8 mouse cellular contexts compared by ENCODE assay signal in the genomic region with DNA sequence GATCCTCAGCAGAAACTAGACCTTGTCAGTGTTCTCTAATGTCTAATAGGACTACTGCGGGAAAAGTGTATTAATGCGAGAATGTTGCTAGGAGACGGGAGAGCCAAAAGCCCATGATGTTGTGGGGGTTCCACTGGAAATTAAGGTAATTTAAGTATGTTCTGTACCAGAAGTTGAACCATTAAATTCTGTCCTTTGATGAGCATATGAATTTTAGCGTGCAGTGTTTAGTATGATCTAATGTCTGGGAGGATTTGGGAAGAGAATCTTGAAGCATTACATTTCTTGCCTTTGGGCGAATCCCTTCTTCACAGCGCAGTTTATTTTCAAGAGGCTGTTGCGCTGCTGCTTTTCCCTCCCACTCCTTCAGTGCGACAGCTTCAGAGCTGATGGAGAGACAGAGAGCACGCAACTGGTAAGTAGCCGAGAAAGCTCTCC.
DNase-seq lines count a peak whose midpoint lies in the region; ATAC-seq lines count a peak whose summit lies in the region.

No protein-coding gene starts in this region.

- no peaks in the 10 kb centered on the region for H3K27me3 ChIP-seq in embryonic facial prominence, embryonic 15.5 days
- H3K27me3 ChIP-seq in midbrain, embryonic 14.5 days (ENCODE audit: control insufficient read depth, insufficient read depth, low read length): no peaks in the 10 kb centered on the region

- WGBS in embryonic facial prominence, embryonic 15.5 days: 20% methylated on average over 10 of the region's 10 CpGs
- 30% methylated on average over 10 of the region's 10 CpGs for WGBS in midbrain, embryonic 14.5 days

- peak overlapping the region; percentile 30 for H3K4me2 ChIP-seq in embryonic facial prominence, embryonic 15.5 days (replicated peaks)
- peak overlapping the region; percentile 46 for H3K4me2 ChIP-seq in midbrain, embryonic 14.5 days (ENCODE audit: low read length)

- no peak for ATAC-seq in embryonic facial prominence, embryonic 15.5 days (ENCODE audit: insufficient number of reproducible peaks, low FRiP score, low TSS enrichment, low read depth)
- ATAC-seq in midbrain, embryonic 14.5 days (ENCODE audit: low FRiP score, low TSS enrichment): peak; percentile 85
- ATAC-seq in megakaryocyte-erythroid progenitor cell, adult 5-6 weeks (replicated peaks; ENCODE audit: low FRiP score, low TSS enrichment, poor library complexity, severe bottlenecking): no peak

- H3K9me3 ChIP-seq in embryonic facial prominence, embryonic 15.5 days (replicated peaks): no peaks in the 10 kb centered on the region
- no peaks in the 10 kb centered on the region for H3K9me3 ChIP-seq in midbrain, embryonic 14.5 days (ENCODE audit: control insufficient read depth, low read length)

- H3K9ac ChIP-seq in embryonic facial prominence, embryonic 15.5 days: no peak overlapping the region
- no peak overlapping the region for H3K9ac ChIP-seq in midbrain, embryonic 14.5 days (replicated peaks; ENCODE audit: low read length)

- H3K27ac ChIP-seq in embryonic facial prominence, embryonic 15.5 days (replicated peaks): no peak overlapping the region
- peak overlapping the region; percentile 9; the same call in 1 of the 2 replicates for H3K27ac ChIP-seq in midbrain, embryonic 14.5 days (replicated peaks; ENCODE audit: low read depth, low read length)

- H3K4me3 ChIP-seq in embryonic facial prominence, embryonic 15.5 days (replicated peaks): peak overlapping the region; percentile 26
- H3K4me3 ChIP-seq in midbrain, embryonic 14.5 days (replicated peaks; ENCODE audit: low read depth, low read length): peak overlapping the region; percentile 41

- DNase-seq in cerebellum, adult 9-10 months: peak; percentile 68
- DNase-seq in layer of hippocampus, adult 8-10 months (ENCODE audit: low spot score in 2 of 2): peak; percentile 45 to 48
- peak; percentile 79 for DNase-seq in midbrain, embryonic 14.5 days
- no peak for DNase-seq in adrenal gland, adult 8-10 months
- no peak for DNase-seq in spleen, postnatal 10 days (ENCODE audit: low spot score in 2 of 2)
- no peak for DNase-seq in thymus, postnatal 36 days

- H3K36me3 ChIP-seq in embryonic facial prominence, embryonic 15.5 days: no peaks in the 10 kb centered on the region
- H3K36me3 ChIP-seq in midbrain, embryonic 14.5 days (ENCODE audit: control insufficient read depth, insufficient read depth, low read length): peaks cover 6% of the 10 kb centered on the region; the same call in 1 of the 2 replicates

- no peaks in the 10 kb centered on the region for H3K4me1 ChIP-seq in embryonic facial prominence, embryonic 15.5 days
- H3K4me1 ChIP-seq in midbrain, embryonic 14.5 days (ENCODE audit: control insufficient read depth, insufficient read depth, low read length): no peaks in the 10 kb centered on the region

Comparison
In these comparisons a context has a peak if more than half of its experiments do, and no peak if none do; other contexts are left out.
1. DNase-seq: peak in cerebellum, adult 9-10 months (single experiment), layer of hippocampus, adult 8-10 months (2 of 2) and midbrain, embryonic 14.5 days (single experiment); none in adrenal gland, adult 8-10 months (single experiment), spleen, postnatal 10 days (0 of 2) and thymus, postnatal 36 days (0 of 2).